ENCODE assay signal across 25 mouse cellular contexts in genomic region chr6:39548030-39548429, GRCm38 (mm10). TPM values are rescaled to one million over a fixed set of nuclear protein-coding genes. Genes with fewer than 3 reads are reported as not detected.
DNase-seq lines count a peak whose midpoint lies in the region; ATAC-seq lines count a peak whose summit lies in the region.
"Had no signal": no experiment of that assay in that cellular context is flagged by ENCODE, and none has a peak within 500 bp of the region (broad histone marks: within the 10 kb centered on the region; RNA-seq: fewer than 3 reads in every experiment).

No protein-coding gene starts in this region.

- H3K36me3 ChIP-seq in limb, embryonic 15.5 days = no peaks in the 10 kb centered on the region
- H3K36me3 ChIP-seq in limb, embryonic 10.5 days = peaks cover 47% of the 10 kb centered on the region

- whole genome bisulfite sequencing in limb, embryonic 15.5 days = 76% methylated on average over 5 of the region's 5 CpGs
- WGBS in limb, embryonic 10.5 days = 79% methylated on average over 5 of the region's 5 CpGs

- peak; percentile 79 for DNase-seq in heart, adult 11 months
- no peak for DNase-seq in heart, adult 18-20 months
- no peak for DNase-seq in limb, embryonic 10.5 days (ENCODE audit: low spot score)
- peak; percentile 43 for DNase-seq in right cerebral cortex, adult 18-20 months
- DNase-seq in right cerebral cortex, postnatal 36 days (ENCODE audit: low spot score in 2 of 2) = no peak
- no peak for DNase-seq in kidney, adult 8-10 months
- DNase-seq: adrenal gland, adult 2 months; cerebellum, adult 11 months; cerebellum, postnatal 10 days; kidney, postnatal 36 days; liver, postnatal 0 days; lung, postnatal 14 days; right cerebral cortex, postnatal 14 days; spleen, adult 18-20 months had no signal

- H3K4me3 ChIP-seq in limb, embryonic 15.5 days = no peak overlapping the region
- no peak overlapping the region for H3K4me3 ChIP-seq in limb, embryonic 10.5 days
- H3K4me3 ChIP-seq: forebrain, embryonic 12.5 days had no signal

- H3K9me3 ChIP-seq in limb, embryonic 15.5 days = no peaks in the 10 kb centered on the region
- no peaks in the 10 kb centered on the region; the same call in 1 of the 2 replicates for H3K9me3 ChIP-seq in limb, embryonic 10.5 days (replicated peaks)
- H3K9me3 ChIP-seq: forebrain, embryonic 12.5 days had no signal

- H3K9ac ChIP-seq in limb, embryonic 15.5 days = no peak overlapping the region
- H3K9ac ChIP-seq: forebrain, embryonic 12.5 days; liver, postnatal 0 days had no signal

- H3K27ac ChIP-seq in limb, embryonic 15.5 days = 0 out of 2 replicates have a peak overlapping the region, but pooled peaks have one; percentile 17
- H3K27ac ChIP-seq in limb, embryonic 10.5 days = no peak overlapping the region; the same call in 1 of the 2 replicates
- H3K27ac ChIP-seq: forebrain, embryonic 12.5 days had no signal

- ATAC-seq in limb, embryonic 15.5 days (ENCODE audit: insufficient number of reproducible peaks, low FRiP score, low TSS enrichment, low read depth) = no peak
- ATAC-seq: intestine, embryonic 16.5 days; liver, postnatal 0 days; midbrain, embryonic 16.5 days; Patski had no signal

- H3K27me3 ChIP-seq in limb, embryonic 15.5 days = no peaks in the 10 kb centered on the region
- no peaks in the 10 kb centered on the region for H3K27me3 ChIP-seq in limb, embryonic 10.5 days (ENCODE audit: low read depth, poor library complexity, severe bottlenecking)
- H3K27me3 ChIP-seq: forebrain, embryonic 12.5 days; Patski had no signal

- H3K4me2 ChIP-seq in limb, embryonic 15.5 days = no peak overlapping the region
- H3K4me2 ChIP-seq: forebrain, embryonic 12.5 days; heart, embryonic 11.5 days; liver, embryonic 11.5 days had no signal

- peaks cover 39% of the 10 kb centered on the region for H3K4me1 ChIP-seq in limb, embryonic 15.5 days
- H3K4me1 ChIP-seq in limb, embryonic 10.5 days = peaks cover 47% of the 10 kb centered on the region

RNA-seq across cellular contexts. Expression of gene Dennd2a, which starts 9.6 kb away (rescaled TPM):
- 1 to 10 TPM; 5.8 to 6.2 TPM for total RNA-seq in heart, adult 18-20 months (2021)
- 16.6 and 21.7 TPM in 2 replicates for polyA plus RNA-seq in limb, embryonic 15.5 days (2015; fragmentation: Nextera tagmentation; extraction: Ambion mirVana)
- polyA plus RNA-seq in limb, embryonic 10.5 days (2016; fragmentation: Nextera tagmentation; extraction: Ambion mirVana) = 33.9 and 40.7 TPM in 2 replicates

RNA-seq across cellular contexts. Expression of gene Adck2, which starts 25.6 kb away (rescaled TPM):
- 10 to 100 TPM; 13.1 to 13.6 TPM for total RNA-seq in heart, adult 18-20 months (2021)
- 36.6 and 48.3 TPM in 2 replicates for polyA plus RNA-seq in limb, embryonic 15.5 days (2015; fragmentation: Nextera tagmentation; extraction: Ambion mirVana)
- polyA plus RNA-seq in limb, embryonic 10.5 days (2016; fragmentation: Nextera tagmentation; extraction: Ambion mirVana) = 17.3 and 25.6 TPM in 2 replicates

RNA-seq across cellular contexts. Expression of gene Gm42420, which starts 37.5 kb away (rescaled TPM):
- 1 to 10 TPM in 1 of 2 experiments, not detected in 1; 1.7 TPM for total RNA-seq in heart, adult 18-20 months (2021)
- polyA plus RNA-seq in limb, embryonic 15.5 days (2015; fragmentation: Nextera tagmentation; extraction: Ambion mirVana) = 1.6 and 3.1 TPM in 2 replicates
- 0.79 and 1.7 TPM in 2 replicates for polyA plus RNA-seq in limb, embryonic 10.5 days (2016; fragmentation: Nextera tagmentation; extraction: Ambion mirVana)
- total RNA-seq: adrenal gland, adult 2 months; ES-E14; layer of hippocampus, postnatal 10 days had no signal
- polyA plus RNA-seq: embryonic facial prominence, embryonic 11.5 days; kidney, embryonic 14.5 days had no signal

RNA-seq across cellular contexts. Expression of gene Ndufb2, which starts 44.3 kb away (rescaled TPM):
- total RNA-seq in heart, adult 18-20 months (2021) = 100 to 1,000 TPM; 707 to 787 TPM
- 272 and 308 TPM in 2 replicates for polyA plus RNA-seq in limb, embryonic 15.5 days (2015; fragmentation: Nextera tagmentation; extraction: Ambion mirVana)
- polyA plus RNA-seq in limb, embryonic 10.5 days (2016; fragmentation: Nextera tagmentation; extraction: Ambion mirVana) = 290 and 296 TPM in 2 replicates

Comparison
In these comparisons a context has a peak if more than half of its experiments do, and no peak if none do; other contexts are left out.
1. DNase-seq: peak in heart, adult 11 months (single experiment) and right cerebral cortex, adult 18-20 months (single experiment); none in heart, adult 18-20 months (0 of 2), limb, embryonic 10.5 days (single experiment), right cerebral cortex, postnatal 36 days (0 of 2) and kidney, adult 8-10 months (0 of 2).